Mouse (Mus musculus) 3T3-L1 (cell line): ENCODE data around the gene Gm6583.

ENCODE experiments used
- DNase-seq: peaks from one replicate; pipeline ENCODE4 v3.0.0-alpha.2; 2015; ENCODE audit warnings: low read depth, low spot score

Gene Gm6583

DNA sequence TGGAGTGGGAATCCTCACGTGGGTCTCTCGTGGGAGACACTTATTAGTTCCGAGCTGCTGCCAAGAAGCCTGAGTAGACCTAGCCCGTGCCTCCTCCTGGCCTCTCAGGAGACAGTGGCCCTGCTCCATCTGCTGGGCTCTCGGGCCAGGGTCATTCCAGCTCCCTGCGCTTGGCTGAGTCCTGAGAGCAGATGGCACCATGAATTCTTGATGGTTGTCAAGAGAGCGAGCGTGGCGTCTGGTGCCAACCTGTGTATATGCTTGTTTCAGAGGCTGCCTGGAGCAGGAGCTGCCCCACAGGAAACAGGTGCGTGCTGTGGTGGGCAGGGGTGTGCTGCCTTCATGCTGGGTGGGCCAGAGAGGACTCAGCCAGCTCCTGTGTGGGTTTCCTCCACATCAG lies 12.8 kb upstream of the Gm6583 start:
- no peak for DNase-seq

DNA sequence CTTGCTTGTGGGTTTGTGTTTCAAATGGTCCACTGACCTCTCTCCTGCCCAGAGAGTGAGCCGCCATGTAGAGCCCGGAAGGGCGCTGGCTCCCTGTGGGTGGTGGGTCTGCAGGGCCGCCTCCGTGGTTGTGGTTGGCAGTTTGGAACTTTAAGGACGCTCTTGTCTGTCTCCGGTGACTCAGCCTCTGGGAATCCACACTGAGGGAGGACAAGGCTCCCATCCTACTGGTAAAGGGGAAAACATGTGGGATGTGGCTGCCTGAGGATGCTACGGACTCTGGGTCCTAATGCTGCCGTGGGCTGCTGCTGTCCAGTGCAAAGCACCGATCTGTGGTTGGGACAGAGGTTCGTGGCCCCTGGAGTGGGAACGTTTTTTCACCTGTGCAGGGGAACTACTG lies 12.1 kb upstream of the Gm6583 start:
- DNase-seq = peak; percentile 90

DNA sequence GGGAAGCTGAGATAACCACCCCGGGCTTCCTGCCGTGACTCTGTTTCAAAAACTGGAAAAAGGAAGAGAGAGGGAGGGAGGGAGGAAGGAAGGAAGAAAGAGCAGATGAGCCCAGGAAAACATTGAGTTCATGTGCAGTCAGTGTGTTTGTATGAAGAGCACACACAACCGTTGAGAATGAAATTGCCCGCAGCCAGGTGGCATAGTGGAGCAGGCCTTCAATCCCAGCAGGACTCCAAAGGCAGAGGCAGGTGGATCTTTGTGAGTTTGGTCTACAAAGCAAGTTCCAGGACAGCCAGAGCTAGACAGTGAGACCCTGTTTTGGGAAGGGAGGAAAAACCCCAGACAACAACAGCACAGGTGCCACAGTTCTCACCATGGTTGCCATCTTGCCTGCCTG lies 11.5 kb upstream of the Gm6583 start:
- peak; percentile 21 for DNase-seq

DNA sequence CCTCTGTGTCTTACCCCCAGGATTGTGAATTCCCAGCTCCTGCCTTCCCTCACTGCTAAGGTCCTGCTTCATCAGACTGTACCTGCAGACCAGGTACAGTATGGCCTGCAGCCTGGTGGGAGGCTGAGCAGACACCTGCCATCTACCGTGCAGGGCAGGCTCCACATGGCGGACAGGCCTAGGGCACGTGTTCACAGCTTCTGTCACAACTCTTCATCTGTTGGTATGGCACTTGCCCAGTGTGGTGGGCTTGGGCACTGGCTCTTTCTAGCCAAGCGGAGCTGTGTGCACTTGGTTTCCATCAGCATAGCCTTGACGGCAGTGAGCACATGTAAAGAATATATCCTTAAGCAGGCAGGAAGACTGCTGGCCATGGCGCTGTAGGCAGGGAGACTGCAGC lies 11.0 kb upstream of the Gm6583 start:
- no peak for DNase-seq

DNA sequence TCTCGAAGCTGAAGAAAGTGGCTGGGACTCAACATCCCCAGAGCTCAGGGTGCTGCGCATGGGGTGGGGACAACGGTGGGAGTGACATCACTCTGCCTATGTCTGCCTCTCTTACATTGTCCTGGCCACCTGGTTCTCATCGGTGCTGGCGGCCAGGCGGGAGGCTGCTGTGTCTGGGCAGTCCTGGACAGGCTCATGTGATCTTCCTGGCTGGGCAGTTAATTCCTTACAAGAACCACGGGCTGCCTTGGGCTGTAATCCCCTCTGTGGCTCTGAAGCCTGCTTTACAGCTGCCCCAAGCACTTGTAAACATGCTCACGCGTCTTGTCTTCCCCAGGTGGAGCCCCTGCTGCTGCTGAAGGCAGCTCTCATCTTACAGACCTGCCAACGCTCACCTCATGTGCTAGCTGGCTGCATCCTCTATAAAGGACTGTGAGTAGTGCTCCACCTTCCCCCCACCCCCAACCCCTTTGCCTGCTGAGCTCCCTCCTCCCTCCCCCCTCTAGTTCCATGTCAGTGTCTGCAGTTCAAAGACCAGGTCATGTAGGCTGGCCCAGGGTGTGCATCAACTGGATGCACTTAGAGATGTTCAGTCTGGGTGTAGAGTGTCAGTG lies 8.5 kb upstream of the Gm6583 start:
- DNase-seq = no peak

DNA sequence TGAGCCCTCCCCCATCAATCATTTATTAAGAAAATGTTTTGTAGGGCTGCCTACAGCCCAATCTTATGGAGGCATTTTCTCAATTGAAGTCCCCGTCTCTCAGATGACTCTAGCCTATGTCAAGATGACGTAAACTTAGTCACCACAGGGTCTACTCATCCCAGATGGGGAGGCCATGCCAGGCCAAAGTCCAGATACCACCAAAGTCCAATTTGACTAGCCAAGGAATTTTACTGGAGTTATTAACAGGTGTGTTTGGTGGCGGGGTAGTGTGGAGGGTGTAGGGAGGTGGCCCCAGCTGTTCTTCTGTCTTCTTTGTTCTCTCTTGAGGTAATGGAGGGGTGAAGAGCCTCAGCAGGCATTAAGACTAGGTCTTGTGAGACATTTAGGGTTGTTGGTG lies 4.2 kb upstream of the Gm6583 start:
- no peak for DNase-seq

DNA sequence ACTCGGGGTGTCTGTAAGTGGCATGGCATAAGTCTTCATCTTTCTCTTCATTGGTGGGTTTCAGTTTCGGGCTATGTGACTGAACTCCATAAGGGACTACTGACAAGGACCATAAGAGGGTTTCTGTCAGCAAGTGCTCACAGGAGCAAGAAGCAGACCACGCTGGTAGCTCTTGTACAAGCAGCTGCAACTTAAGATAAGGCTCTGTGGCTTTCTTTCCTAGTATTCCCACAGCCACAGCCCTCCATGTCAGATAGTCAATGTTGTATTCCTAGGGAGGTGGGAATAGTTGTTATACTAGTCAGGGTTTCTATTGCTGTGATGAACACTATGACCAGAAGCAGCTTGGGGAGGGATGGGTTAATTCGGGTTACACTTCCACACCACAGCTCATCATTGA lies 3.7 kb upstream of the Gm6583 start:
- DNase-seq = no peak

DNA sequence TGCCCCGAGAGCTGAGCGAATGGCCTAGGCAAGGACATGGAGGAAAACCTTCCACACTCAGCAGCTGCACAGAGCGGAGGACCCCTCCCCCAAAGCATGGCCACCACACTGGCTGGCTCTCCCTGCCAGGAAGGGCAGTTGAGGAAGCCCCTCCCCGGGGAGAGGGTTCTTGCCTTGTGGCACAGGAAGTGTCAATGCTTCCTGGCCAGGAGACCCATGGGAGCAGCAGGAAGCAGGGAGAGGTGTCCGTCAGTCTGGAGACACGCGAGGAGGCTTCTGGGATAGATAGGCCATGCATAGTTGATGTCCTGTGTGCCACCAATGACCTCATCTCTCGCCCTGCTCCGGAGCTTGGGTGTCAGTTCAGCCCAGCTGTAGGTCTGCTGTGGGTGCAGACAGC lies 489 bp upstream of the Gm6583 start:
- DNase-seq = no peak

DNA sequence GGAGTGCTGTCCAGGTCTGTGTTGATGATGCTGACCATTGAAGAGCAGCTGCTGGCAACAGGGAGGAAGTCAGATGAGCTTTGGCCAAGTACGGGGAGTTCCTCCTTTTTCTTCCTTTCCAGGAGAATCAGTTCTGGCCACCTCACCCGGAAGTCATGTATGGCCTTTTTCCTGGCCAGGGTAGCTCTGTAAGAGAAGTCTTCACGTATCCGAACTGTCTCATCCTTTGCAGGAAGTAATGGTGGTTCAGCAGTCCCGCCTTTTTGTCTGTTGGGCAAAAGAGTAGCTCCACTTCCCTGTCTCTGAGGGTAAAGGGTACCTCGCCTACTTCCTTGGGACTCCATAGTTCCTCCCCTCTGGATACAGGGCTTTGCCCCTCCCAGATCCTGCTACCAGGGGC lies 340 bp downstream of the Gm6583 start:
- DNase-seq = no peak

DNA sequence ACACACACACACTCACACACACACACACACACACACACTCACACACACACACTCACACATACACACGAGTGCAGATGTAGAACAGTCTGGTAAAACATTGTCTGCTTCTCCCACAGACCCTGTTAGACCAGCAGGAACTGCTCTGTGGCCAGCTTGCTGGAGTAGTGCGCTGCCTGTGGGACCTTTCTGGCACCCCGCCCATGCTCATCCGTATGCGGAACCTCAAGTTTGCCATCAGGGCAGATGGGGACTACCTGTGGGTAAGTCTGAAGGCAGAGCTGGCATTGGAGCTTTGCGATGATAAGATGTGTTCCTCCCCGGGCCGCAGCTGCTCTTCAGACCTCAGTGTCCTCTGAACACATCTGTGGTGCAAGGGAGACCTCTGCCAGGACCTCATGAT lies 6.7 kb downstream of the Gm6583 start:
- DNase-seq = no peak

DNA sequence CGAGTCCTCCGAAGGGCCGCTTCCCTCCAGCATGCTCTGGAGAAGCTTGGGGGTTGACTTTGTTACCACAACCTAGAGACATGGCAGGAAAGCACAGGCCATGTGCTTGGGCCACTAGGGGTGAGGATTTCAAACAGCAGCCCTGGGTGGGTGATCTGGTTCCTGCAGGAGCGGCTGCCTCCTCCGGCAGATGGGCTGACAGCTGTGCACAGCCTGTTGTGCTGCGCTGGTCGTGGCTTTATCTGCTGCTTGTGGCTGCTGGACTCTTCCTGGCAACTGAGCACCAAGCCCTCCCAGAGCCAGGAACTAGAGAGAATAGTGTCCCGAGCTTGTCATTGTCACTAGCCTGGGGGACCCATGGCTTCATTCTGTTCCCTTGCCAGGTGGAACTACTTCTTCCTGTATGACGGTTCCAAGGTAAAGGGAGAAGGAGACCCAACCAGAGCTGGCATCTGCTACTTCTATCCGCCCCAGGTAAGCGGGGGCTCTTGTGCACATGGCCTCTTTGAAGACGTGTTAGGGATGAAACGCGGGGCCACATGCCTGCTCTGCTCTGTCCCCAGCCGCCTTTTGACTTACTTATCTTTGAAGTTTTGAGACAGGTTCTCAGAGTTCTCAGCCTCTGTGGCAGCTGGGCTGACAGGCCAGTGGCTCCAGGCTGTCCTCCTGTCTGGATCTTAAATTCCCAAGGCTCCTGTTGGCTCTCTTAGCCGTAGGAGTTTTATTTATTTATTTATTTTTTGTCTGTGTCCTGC lies 9.4 kb downstream of the Gm6583 start:
- DNase-seq = no peak

DNA sequence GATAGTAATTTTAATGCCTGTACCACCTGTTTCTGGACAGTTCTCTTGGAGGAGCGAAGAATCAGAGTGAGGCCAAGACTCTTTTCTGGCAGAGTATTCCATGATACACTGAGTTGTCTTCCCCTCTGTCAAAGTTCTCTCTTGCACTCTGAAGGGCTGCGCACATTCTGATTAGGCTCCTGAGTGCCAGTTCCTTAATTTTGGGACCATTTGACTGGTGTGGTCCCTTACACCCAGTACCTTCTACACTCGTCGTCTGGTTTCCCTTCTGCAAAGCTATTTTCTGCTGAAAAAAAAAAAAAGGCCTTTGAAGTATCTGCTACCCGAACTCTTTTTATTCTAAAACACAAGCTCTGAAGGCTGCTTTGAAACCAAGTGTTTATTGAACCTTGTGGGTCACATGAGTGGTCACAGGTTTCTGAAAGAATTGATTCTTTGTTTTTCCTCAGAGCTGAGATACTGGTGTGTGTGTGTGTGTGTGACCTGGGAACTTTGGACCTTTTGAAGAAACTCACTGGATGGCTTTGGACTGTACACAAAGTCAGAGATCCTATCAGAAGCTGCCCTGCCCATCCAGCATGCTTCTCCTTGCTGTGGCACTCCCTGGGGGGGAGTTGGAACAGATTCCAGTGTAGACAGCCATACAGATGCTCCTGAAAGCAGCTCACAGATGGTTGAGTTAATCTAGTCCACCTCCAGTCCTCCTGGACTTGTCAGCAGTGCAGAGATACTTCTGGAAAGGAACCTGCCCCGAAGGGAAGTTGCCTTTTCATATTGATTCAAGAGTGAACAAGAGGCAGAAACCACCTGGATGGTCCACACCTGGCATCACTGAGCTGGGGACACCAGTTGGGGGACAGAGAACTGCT lies 11.5 kb downstream of the Gm6583 start:
- no peak for DNase-seq

DNA sequence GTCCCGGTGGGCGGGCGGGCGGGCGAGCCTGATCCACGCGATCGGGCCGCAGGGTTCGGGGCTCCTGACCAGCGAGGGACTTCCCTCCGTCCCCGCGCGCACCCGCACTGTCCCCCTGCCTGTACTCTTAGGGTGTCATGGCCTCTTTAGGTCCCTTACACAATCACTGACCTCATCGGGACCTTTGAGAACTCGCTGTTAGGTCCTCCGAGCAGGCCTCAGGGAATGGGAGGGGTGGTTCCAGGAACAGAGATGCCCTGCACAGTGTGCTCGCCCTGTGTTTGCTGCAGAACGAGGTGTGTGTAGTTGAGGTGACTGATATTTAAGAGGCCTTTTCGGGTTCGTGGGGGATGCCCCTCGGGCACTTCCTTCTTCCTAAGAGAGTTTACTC lies 12.6 kb downstream of the Gm6583 start:
- peak; percentile 58 for DNase-seq

DNA sequence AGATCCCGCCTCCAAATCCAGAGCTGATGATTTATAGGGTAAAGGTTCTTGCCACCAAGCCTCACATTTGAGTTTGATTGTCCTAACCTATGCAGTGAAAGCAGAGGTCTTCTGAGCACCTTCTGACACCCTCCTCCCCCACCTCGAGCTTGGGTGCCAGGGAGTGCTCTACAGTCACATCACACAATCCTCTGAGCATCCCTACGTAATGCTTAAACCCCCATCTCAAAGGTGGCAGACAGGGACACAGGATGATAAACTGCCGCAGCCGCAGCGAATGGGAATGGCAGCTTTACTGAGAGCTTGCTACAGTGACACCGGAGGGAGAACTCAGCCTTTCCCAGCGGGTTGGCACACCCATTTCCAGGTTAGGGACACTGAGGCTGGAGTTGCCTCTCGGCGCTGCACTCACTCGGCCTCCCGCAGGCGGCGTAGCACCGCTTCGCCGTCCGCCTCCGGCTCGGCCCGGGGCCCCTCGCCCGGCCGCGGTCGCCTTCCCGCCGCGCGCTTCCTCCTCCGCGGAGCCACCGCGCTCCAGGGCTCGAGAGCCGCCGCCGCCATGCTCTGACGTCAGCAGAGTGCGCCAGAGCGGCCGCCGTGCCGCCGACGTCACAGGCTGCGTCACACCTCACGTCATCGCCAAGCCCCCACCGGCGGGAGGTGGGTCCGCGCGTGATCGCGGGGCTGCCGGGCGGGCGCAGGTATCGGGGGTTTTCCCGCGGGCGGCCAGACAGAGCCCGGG lies 13.2 kb downstream of the Gm6583 start, which contains the start of the genes Srrd and Hps4:
Gene Srrd, minus strand, starts transcription at position 578 of the 742 bp plus-strand sequence.
Gene Hps4, plus strand, starts transcription at position 621 of the 742 bp plus-strand sequence.
- DNase-seq = peak; percentile 66

DNA sequence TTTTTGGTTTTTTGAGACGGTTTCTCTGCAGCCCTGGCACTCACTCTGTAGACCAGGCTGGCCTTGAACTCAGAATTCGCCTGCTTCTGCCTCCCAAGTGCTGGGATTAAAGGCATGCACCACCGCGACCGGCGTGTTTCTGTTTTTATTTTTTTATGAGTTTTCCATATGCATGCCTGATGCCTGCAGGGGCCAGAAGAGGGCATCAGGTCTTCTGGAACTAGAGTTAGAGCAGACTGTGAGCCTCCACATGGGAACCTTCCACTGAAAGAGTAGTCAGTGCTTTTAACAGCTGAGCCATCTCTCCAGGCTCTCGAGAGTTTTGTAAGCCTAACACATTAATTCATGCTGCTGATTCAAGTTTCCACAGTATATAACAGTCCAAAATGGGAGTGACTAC lies 16.6 kb downstream of the Gm6583 start:
- DNase-seq = peak; percentile 49

DNA sequence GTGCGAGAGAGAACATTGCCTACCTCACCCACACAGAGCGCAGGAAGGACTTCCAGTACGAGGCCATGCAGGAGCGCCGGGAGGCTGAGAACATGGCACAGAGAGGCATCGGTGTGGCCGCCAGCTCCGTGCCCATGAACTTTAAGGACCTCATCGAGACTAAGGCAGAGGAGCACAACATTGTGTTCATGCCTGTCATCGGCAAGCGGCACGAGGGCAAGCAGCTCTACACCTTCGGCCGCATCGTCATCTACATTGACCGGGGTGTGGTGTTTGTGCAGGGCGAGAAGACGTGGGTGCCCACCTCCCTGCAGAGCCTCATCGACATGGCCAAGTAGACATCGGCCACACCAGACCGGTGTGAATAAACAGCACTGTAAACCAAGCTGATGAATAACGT lies 18.8 kb downstream of the Gm6583 start:
- DNase-seq = no peak

DNA sequence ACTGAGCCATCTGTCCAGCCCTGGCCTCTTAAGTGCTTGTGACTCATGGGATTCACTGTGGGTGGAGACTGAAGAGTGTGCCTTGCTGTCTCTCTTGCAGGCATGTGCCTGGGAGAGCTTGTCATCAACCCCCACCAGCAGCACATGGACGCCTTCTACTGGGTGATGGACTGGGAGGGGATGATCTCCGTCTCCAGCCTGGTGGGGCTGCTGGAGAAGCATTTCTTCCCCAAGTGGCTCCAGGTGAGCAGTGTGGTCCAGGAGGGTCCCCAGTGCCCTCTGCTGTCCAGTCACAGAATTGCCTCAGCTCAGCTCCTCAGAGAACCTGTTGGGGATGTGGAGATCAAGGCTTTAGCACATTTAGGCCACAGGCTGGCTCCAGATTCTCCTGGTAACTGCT lies 20.4 kb downstream of the Gm6583 start:
- peak; percentile 74 for DNase-seq

DNA sequence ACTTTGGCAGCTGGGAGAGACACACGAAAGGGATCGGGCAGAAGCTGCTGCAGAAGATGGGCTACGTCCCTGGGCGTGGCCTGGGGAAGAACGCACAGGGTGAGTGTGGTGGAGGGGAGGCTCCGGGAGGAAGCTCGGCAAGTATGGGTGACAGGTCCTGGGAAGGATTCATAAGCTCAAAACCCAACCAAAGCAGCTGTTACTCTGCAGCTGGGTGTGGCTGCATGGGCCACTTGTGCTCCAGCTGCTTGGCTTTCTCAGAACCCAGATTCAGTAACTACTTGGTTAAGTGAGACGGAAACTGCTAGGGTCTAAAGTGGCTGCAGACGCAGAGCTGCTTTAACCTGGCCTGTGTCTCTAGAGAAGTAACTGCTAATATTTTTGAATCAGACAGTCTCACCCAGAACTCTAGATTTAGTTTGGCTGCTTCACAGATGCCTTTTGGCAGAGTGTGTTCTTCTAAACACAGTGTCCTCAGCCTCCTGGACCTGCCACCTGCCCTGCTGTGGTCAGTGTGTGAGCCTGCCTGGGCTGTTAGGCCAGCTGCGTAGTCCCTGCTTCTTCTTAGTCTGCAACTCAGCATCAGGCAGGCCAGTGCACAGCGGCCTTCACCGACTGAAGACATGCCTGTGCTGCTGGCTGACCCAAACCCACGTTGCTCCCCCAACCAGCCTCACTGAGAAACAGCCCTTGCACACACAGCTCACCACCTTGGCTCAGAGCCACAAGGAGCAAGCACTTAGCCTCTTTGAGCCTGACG lies 25.8 kb downstream of the Gm6583 start:
- no peak for DNase-seq

DNA sequence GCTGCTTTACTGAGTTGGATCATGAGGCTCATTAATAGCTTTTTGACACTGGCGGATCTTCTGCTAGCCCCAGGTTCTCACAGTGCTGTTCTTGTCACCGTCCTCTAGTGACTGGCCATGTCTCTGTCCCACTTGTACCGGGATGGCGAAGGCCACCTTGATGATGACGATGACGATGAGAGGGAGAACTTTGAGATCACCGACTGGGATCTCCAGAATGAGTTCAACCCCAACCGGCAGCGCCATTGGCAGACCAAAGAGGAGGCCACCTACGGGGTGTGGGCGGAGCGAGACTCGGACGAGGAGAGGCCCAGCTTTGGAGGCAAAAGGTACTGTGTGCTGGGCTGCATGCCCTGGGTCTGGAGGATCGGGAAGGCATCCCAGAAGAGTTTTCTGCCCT lies 28.0 kb downstream of the Gm6583 start:
- DNase-seq = no peak

DNA sequence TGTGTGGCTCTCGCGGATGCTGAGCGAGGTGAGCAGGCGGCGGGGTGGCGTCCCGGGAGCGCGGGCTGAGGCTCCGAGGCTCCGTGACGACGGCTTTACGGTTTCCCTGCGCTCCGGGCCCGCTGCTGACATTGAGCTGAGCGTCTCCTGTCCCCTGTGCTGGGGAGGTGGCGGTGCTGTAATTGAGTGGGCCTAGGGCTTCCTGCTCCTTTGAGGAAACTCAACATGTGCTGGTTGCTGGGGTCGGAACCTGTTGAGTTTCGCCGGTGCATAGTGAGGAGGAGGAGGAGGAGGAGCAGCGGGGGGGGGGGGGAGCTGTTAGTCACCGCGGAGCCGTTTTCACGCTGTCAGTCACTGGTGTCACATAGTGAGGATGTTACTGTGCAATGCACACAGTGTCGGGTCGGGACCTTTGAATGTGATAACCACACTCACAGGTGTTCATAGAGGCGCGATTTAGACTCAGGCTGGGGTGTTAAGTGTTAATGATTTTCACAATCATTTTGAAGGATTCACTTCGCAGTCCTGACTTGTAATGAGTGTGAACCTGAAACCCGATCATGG lies 29.3 kb downstream of the Gm6583 start:
- peak; percentile 15 for DNase-seq
